Mouse (Mus musculus) ES-E14 (cell line): Measurements from ENCODE around the gene S100a13. TPM values are rescaled to one million over a fixed set of nuclear protein-coding genes. Genes with fewer than 3 reads are reported as not detected.

Experiments
- DNase-seq: peaks from one replicate; pipeline ENCODE4 v3.0.0-alpha.2; 2013; ENCODE audit warnings: low read depth, low spot score
- H3K27ac ChIP-seq: 2 replicates; pipeline ENCODE4 v1.5.1; 2012; ENCODE audit warnings: low read depth, mild to moderate bottlenecking, low read length, moderate library complexity, mixed read lengths; ENCODE audit not compliant: poor library complexity, insufficient read depth, severe bottlenecking
- H3K36me3 ChIP-seq: 2 replicates; pipeline ENCODE4 v1.6.1; 2012; ENCODE audit warnings: mild to moderate bottlenecking, low read length, moderate library complexity, mixed read lengths; ENCODE audit not compliant: control insufficient read depth, poor library complexity, insufficient read depth, severe bottlenecking
- H3K4me1 ChIP-seq, 2 experiments: fragments of 150-350 bp in 1 of 2; sonication (generic) in 1 of 2; 2 replicates each; pipeline ENCODE4 v1.6.1; 2012; ENCODE audit warnings: low read length in 2 of 2, mild to moderate bottlenecking in 1 of 2, mixed read lengths in 1 of 2; ENCODE audit not compliant: control insufficient read depth in 2 of 2, insufficient read depth in 2 of 2, poor library complexity in 1 of 2
- H3K4me3 ChIP-seq, 2 experiments: fragments of 150-350 bp in 1 of 2; sonication (generic) in 1 of 2; 2 replicates each; pipeline ENCODE4 v1.5.1; 2012; ENCODE audit warnings: low read length in 2 of 2, low read depth in 1 of 2, mild to moderate bottlenecking in 1 of 2, mixed read lengths in 1 of 2; ENCODE audit not compliant: insufficient read depth in 1 of 2, poor library complexity in 1 of 2, severe bottlenecking in 1 of 2
- H3K9ac ChIP-seq: 2 replicates; pipeline ENCODE4 v1.6.1; 2012; ENCODE audit warnings: low read depth, mild to moderate bottlenecking, low read length, mixed read lengths; ENCODE audit not compliant: poor library complexity, insufficient read depth, severe bottlenecking
- H3K9me3 ChIP-seq: fragments of 150-350 bp; sonication (generic); 2 replicates; pipeline ENCODE4 v1.6.1; 2012; ENCODE audit warnings: low read depth, mild to moderate bottlenecking, low read length; ENCODE audit not compliant: control insufficient read depth, insufficient read depth
- CHD2 ChIP-seq: IDR thresholded peaks from 2 replicates; pipeline ENCODE4 v1.6.1; 2014; ENCODE audit warnings: mild to moderate bottlenecking, low read depth, low read length, inconsistent platforms
- HCFC1 ChIP-seq: IDR thresholded peaks from 2 replicates; pipeline ENCODE4 v1.6.1; 2012; ENCODE audit warnings: low read length, inconsistent platforms, borderline replicate concordance; ENCODE audit not compliant: insufficient read depth
- MAFK ChIP-seq: IDR thresholded peaks from 2 replicates; pipeline ENCODE4 v1.6.1; 2014; ENCODE audit warnings: mild to moderate bottlenecking, low read depth, low read length, inconsistent platforms; ENCODE audit not compliant: insufficient read depth
- ZC3H11A ChIP-seq: IDR thresholded peaks from 2 replicates; pipeline ENCODE4 v1.6.1; 2012; ENCODE audit warnings: low read depth, mild to moderate bottlenecking, inconsistent platforms, low read length, borderline replicate concordance
- ZNF384 ChIP-seq: IDR thresholded peaks from 2 replicates; pipeline ENCODE4 v1.6.1; 2012; ENCODE audit warnings: low read depth, low read length, inconsistent platforms
- in situ Hi-C, 2 experiments: fragments of 600-800 bp; cut with MboI; formaldehyde crosslinking; loops; one replicate each; pipeline ENCODE4 v1.15.1; 2025; ENCODE audit warnings: low sequenced_read_pairs in 2 of 2, inconsistent platforms in 1 of 2; ENCODE audit not compliant: unreplicated experiment in 2 of 2
- total RNA-seq: library from RNA; depleted of rRNA; stranded (reverse); fragments of 300-350 nt; gene quantifications from 2 replicates; pipeline ENCODE4 v1.2.3, GENCODE M21; 2012

Gene S100a13
- total RNA-seq, 1 experiment, result 8.2 TPM

GRCm38 (mm10) chr3:90508950-90509746 lies 5.1 kb upstream of the S100a13 start, which contains the start of gene Chtop:
TSS of gene Chtop (minus strand) at chr3:90509498.
- H3K9ac ChIP-seq, result peak within 1 kb of the TSS; percentile 100
- H3K4me1 ChIP-seq, result peaks cover 2 to 12% of the 10 kb centered on the region in 2 experiments; a peak in 1 of 4 replicates
- TF ChIP-seq MAFK, result no peak
- TF ChIP-seq HCFC1, result peak; percentile 13; the same call in 1 of the 2 replicates
- TF ChIP-seq ZC3H11A, result peak; percentile 34
- H3K4me3 ChIP-seq, result peak within 1 kb of the TSS; percentile 95 to 98
- H3K9me3 ChIP-seq, result no peaks in the 10 kb centered on the region
- H3K27ac ChIP-seq, result peak within 1 kb of the TSS; percentile 95
- peak; percentile 99 for DNase-seq
- H3K36me3 ChIP-seq, result peaks cover 17% of the 10 kb centered on the region
- in situ Hi-C loops, result no loop called here

- TF ChIP-seq MAFK (no peak), ZC3H11A (no peak), ZNF384 (no peak), CHD2 (no peak), HCFC1 (no peak)
- DNase-seq, result no peak
- peaks cover 2 to 15% of the 10 kb centered on the region in 2 experiments; a peak in 1 of 4 replicates for H3K4me1 ChIP-seq
- H3K9ac ChIP-seq, result no peak overlapping the region; the same call in 1 of the 2 replicates
- peak overlapping the region; percentile 38; the same call in 1 of the 2 replicates for H3K27ac ChIP-seq
- H3K36me3 ChIP-seq, result peaks cover 17% of the 10 kb centered on the region
- in situ Hi-C loops, result no loop called here
- no peaks in the 10 kb centered on the region for H3K9me3 ChIP-seq
- peak overlapping the region; percentile 39 to 95; a peak in 3 of 4 replicates for H3K4me3 ChIP-seq
Observed at GRCm38 (mm10) chr3:90509747-90510123, 4.5 kb upstream of the S100a13 start.

- Histone ChIP-seq H3K4me1 (peaks cover 2 to 26% of the 10 kb centered on the region in 2 experiments; a peak in 2 of 4 replicates), H3K4me3 (no peak overlapping the region), H3K27ac (no peak overlapping the region), H3K9me3 (no peaks in the 10 kb centered on the region), H3K36me3 (peaks cover 4% of the 10 kb centered on the region), H3K9ac (no peak overlapping the region)
- no peak for DNase-seq
- TF ChIP-seq ZNF384 (no peak), HCFC1 (no peak), MAFK (no peak), ZC3H11A (no peak), CHD2 (no peak)
- in situ Hi-C loops, result no loop called here
Observed at GRCm38 (mm10) chr3:90512276-90512675, 2.0 kb upstream of the S100a13 start.

GRCm38 (mm10) chr3:90512948-90513642 lies 1.1 kb upstream of the S100a13 start:
- no peak for DNase-seq
- in situ Hi-C loops, result no loop called here
- Histone ChIP-seq H3K4me3 (no peak overlapping the region), H3K9ac (no peak overlapping the region), H3K9me3 (no peaks in the 10 kb centered on the region), H3K36me3 (no peaks in the 10 kb centered on the region; the same call in 1 of the 2 replicates), H3K4me1 (peaks cover 2 to 25% of the 10 kb centered on the region in 2 experiments; a peak in 2 of 4 replicates), H3K27ac (no peak overlapping the region)
- TF ChIP-seq HCFC1 (no peak), ZC3H11A (no peak), MAFK (no peak), ZNF384 (no peak), CHD2 (no peak)
